Mouse (Mus musculus) right cerebral cortex, postnatal 10 days (tissue): ENCODE data around the gene Pik3ca.
A peak's percentile ranks its signal among the peaks of the same experiment; 100 is the strongest.

Source experiments
- DNase-seq, 2 experiments: peaks; one replicate each; pipeline ENCODE4 v3.0.0; 2021; ENCODE audit warnings: low spot score in 2 of 2

Pik3ca gene

DNA sequence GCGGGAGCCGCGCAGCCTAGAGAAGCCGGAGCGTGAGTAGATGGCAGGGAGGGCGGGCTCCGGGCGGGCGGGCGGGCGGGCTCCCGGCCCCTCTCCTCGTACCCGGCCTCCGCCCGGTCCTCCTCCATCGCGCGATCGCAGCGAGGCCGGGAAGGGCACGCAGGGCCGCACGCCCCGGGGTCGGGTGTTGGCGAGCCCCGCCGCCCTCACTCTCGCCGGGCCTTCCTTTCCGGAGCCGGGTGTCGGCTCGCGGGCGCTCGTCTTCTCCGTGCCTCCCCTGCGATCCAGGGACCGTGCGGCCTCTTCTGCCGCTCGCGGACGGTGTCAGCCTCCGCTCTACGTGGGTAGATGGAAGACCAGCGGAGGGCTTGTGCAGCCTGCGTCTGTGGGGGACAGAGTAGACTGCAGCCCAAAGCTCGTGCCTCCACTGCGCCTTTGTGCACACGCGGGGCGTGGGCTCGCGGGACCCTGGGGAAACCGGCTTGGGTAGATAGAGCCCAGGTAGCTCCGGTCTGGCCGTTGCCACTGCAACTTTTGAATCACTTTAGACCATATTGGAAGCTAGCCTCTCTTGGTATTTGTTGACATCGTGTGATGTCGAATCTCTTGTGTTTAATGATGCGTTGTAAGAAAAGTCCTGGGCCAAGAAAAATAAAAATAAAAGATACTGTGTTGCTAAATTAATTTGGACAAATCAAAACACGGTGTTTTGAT lies at the start of gene Pik3ca:
Gene Pik3ca (plus strand): TSS at position 211 of the 714 bp plus-strand sequence.
- peak; percentile 59 to 67 for DNase-seq

DNA sequence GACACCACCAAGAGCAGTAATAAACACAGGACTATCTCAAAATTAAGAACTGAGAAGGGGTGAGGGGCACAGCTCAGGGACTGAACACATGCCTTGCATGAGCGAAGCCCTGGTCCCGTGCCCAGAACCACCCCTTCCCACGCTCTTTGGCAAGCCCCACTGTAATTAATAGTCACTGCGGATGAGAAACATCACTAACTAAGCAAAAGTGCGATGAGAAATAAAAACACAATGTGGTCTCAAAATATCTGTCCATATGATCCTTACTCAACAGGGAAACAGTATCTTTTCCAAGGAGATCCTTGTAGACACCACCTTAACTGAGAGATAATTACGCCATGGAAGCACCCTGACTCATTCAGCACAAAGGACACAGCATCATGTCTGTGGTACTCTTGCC lies 49.6 kb upstream of the Pik3ca start:
- peak; percentile 77 to 81 for DNase-seq

DNA sequence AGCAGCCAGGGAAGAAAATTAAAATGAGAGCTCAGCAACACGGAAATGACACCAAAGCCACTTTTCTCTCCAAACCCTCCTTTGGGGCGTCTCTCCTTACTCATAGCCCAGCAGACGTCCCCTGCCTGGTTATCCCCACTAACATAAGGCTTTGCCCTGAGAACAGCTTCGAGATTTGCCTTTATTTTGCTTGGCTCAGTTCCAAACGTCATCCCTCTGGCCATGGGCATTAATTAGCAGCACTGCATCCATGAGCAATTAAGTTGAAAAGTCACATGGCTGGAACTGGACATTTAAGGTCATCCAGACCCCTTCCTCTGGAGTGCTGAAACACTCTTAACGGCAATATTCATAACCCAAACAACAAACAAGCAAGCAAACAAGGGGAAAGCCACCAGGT lies 36.2 kb upstream of the Pik3ca start:
- no peak for DNase-seq

DNA sequence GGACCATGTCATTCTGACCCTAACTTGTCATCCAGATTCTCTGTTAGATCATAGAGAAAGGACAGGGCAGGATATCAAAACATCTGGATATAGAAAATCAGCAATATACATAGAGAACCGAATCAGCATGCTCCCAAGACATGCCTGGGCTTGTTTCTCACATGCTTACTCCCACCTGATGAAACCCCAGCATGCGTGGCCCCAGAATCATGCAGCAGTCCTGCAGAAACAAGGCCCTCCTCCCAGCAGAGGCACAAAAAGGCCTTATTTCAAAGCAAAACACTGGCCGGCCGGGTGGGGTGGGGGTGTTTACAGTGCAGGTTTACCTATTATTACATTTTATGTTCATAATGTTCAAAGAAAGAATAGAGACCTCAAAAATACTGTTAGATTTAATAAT lies 33.3 kb upstream of the Pik3ca start:
- no peak for DNase-seq

DNA sequence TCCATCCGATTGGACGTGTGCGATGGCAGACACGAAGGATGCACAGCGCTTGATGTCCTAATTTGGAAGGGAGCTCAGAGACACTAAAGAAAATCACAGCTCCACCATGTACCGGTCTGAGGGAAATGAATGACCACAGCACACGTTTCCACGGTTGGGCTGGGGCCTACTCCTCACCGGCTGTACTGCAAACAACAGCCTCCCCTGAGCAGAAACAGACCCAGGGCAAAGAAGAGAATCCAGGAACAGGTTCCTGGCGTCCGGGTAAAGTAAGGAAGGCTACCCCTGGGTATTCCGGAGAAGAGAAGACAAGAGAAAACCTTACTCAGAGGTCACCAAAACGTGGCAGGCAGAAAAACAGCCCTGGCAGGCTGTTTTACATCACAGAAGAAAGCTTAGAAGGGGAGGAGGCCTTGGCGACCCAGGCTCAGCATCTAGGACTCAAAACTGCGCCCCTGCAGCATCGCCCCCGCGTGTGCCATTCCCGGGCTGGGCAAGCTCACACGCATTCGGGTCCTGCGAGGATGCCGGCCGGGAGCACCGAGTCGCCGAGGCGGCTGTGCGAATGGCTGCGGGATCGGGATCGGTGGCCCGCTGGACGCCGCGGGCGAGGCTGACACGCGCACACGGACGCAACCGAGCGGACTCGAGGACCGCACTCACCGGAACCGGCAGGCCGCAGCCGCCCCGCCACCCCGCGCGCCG lies 32.5 kb upstream of the Pik3ca start:
- peak; percentile 64 to 69 for DNase-seq

DNA sequence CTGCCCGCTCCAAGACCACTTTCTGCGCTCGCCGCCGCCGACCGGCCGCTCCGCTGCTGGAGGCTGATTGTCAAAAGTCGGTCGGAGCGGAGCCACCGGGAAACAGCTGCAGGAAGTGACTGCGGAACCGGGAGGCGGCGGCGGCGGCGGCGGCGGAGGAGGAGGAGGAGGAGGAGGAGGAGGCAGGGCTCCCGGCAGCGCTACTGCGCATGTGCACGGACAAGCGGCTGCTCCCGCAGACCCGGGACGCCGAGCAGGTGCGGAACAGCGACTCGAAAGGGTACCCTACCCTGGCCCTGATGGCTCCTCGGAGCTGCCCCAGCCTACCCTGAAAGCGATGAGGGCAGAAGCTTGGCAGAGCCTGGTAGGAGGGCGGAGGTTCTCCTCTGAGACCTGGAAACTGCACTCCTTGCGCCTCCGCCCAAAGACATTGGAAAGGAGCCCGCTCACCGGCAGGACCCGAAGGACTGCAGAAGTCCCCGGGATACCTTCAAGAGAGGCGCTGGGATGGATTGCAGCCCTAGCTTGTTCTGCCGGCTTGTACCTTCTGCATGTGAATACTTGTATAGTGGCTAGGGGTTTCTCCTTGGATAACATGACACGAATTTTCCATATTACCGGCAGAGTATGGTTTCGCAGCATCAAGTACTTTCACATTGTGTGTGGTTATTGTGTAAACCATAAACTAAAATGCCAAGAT lies 31.8 kb upstream of the Pik3ca start, which contains the start of gene Zmat3:
Gene Zmat3 (minus strand): TSS at position 469 of the 700 bp plus-strand sequence.
- peak; percentile 90 to 92 for DNase-seq

DNA sequence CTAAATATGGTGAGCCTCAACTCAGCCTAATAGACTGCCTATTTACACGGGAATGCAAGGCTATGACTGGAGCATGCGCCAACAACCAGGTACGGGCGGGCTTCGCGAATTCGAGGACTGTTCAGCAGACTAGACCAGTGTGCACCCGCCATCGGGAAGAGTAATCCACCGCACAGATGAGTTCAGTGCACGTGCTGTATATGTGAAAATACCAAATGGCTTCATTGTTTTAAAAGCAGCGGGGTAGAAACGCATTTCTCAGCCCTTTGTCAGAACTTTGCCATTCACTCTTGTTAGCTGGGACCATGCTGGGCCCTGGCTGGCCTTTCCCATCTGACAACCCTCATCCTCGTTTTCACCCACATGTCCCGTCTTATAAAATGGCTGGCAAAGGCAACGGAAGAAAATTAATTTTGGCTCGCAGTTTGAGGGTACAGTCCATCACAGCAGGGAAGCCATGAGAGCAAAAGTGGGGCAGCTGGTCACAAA lies 31.2 kb upstream of the Pik3ca start:
- peak; percentile 41 to 55 for DNase-seq

DNA sequence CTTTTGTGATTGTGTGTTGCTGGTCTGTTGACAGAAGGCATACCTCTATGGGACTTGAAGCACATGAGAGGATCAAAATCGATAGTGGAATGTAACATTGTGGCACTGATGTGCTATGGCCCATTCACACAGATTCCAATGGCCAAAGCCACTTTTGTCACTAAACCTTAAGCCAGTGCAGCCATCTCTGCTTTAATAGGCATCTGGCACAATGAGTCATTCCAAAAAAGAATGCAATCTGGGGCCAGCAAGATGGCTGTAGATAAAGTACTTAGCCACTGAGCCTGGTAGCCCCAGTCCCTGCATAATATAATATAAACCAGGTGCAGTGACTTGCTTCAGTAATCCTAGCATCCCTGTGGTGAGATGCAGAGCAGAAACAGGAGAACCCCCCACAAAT lies 30.0 kb upstream of the Pik3ca start:
- DNase-seq = no peak

DNA sequence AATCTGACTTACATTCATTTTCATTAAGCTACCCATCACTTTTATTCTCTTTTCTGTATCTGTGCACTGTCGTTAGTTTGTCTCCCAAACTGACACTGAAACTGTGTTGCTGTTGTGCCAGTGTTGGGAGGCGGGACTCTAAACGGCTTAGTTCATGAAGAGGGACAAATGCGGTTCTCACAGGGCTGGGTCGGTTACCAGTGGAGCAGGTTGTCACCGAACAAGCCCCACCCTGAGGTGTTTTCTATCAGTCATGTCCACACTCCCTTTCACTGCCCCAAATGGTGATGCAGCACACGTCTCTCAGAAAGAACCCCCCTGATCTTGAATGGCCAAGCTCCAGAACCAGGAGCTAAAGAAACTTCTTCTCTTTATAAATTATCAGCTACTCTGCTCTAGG lies 25.5 kb upstream of the Pik3ca start:
- no peak for DNase-seq

DNA sequence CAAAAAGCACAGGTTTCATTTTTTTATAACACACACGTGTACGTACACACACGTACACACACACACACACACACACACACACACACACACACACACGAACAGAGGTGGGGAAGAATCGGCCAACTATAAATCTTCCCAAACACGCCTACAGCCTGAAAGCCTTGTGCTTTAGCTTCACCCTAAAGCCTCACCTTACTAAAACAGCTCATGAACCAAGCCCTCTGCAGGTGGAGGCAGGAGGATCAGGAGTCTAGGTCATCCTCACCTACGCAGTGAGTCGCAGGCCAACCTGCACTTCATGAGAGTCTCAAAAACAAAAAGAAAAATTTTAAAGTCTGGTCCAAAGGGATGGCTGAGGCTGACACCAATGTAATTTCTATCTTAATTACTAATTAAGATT lies 25.0 kb upstream of the Pik3ca start:
- no peak for DNase-seq

DNA sequence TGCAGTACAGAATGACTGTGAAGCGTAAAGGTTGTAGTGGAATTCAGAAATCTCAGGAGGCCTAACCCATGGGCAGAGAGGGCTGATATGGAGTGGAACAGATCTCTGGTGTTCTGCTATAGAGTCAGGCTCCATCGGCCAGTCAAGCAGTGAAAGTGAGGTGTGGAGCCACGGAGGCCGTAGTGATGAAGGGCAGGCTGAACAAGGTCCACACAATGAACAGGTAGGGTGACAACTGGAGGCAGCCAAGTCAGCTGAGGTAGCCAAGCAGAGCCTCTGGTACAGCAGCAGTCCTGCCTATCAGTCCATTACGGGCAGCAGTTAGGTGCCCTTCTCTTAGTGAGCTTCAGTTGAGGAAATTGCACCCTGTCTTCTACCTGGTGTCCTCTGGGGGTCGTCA lies 24.2 kb upstream of the Pik3ca start:
- DNase-seq = no peak

DNA sequence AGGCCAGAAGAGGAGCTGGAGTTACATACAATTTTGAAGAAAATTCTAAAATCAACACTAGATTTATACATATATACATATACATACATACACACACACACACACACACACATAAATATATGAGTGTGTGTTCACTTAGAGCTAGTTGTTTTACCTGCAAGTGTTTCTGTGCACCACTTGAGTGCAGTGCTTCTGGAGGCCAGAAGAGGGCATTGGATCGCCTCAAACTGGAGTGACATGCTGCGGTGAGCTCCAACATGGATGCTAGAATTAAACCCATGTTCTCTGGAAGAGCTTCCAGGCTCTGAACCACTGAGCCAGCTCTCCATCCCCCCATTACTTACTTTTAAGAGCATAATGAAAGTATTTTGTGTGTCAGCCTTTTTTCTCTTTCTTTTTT lies 17.6 kb upstream of the Pik3ca start:
- no peak for DNase-seq

DNA sequence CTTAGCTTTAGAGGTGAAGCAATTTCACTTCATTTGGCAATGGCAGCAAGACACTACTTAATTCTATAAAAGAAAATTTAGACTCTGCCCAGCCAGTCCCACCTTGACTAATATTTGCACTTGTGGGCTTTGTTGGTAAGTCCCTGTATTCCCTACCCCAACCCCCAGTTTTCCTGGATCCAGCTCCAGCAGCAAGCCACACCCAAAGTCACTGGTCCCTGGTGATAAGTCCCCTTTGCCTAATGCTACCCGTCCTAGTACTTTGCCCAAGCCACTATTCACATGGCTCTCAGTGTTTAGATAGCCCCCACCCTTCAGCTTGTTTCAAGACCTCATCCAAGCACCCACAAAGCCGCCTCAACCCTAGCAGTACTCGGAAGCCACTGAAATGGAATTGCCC lies 15.9 kb upstream of the Pik3ca start:
- no peak for DNase-seq

DNA sequence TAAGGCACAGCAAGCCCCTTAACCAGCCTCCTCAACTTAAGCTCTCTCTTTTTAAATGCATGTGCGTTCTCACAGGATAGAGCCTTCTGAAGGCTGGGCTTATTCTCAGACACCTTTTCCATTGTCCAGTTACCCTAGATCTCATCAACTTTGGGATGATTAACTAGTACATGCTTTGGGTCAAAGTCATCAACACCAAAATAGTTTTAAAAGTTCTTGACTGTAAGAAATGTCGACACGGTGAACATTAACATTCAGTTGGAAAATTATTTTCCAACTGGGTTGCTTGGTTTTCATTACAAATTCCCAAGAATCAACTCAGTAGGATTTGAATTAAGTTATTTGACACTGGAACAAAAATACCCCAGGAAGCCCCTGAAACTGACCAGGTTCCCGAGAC lies 4.6 kb upstream of the Pik3ca start:
- DNase-seq = no peak

DNA sequence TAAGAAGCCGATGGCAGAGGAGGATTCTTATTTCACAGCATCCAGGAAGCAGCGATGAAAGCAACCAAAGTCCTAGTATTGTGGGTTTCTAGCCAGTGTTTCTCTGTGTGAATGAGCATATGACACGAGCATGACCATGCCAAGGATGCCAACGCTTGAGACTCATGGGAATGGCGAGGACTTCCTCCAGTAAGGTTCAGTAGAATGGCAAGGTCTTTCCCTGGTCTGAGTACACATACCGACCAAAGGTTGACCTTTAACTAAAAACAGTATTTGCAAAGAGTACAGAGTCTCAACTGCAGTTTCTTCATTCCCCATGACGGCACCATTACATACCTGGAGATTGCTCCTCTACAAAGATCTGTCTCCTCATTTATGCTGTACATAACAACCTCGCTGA lies 3.5 kb upstream of the Pik3ca start:
- no peak for DNase-seq

DNA sequence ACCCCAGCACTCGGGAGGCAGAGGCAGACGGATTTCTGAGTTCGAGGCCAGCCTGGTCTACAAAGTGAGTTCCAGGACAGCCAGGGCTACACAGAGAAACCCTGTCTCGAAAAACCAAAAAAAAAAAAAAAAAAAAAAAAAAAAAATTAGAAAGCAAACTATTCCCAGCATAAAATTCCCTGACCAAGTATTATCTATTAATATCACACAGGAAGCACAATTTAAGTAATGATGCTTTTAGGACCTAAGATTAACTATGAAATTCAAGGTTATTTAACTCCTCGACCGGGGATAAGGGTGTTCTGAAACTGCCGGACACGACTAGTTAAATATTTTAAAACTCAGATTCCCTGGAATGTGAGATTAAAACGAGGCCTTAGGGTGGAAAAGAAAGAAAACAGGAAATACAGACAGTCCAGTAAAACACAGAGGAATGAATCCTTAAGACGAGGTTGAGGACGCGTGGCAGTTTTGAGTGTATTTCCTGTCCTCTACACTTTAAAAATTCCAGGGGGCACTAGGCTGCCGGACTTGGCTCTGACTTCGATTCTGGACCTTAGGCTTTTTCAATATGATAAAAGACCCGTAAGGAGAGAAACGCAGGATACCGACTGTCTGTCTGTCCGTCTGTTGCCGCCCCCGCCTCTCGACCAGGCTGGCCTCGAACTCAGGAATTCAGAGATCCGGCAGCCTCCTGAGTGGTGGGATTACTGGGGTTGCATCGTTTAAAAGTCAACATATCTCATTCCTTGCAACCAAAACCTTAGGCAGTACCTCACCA lies 1.5 kb upstream of the Pik3ca start:
- DNase-seq = peak; percentile 48 to 51

DNA sequence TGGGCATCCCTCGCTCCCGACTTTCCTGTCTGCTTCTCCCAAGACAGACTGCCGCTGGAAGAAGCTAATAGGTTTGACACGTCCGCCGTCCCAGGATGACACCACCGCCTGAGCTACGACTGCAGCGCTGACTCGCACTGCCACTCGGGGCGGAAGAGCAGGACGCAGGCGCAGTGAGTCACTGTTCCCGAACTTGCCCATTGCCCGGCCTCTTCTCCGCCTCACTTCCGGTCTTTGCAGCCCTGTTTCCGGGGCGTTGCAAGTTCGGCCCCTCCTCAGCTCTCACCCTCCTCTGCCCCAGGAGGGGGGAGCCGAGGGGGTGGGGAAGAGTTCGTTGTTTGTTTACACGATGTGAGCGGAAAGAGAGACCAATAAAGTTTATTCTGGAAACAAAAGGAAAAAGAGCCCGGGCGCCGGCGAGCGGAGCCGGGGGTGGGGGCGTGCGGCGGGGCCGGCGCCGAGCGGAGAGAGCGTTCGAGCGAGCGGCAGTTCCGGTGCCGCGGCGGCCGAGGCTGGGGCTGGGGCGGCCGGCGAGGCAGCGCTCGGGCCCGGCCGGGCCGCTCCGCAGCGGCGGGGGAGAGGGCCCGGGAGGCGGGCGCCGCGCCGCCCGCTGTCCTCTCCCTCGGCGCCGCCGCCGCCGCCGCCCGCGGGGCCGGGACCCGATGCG lies 544 bp upstream of the Pik3ca start:
- DNase-seq = peak; percentile 98

DNA sequence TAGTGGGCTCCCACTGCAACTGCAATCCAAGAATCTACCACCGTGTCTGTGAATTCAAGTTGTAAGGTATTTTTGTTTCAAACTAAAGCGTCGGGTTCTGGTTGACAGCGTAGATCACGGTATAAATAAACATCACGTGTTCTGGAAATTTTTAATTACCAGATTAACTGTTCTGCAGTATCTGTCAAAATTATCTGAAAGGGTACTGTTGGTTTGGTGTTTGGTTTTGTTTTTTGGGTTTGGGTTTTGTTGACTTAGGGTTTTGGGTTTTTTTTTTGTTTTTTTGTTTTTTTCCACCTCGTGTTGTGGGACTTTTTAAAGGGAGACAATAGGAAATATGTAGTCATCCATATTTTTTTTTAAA lies 686 bp downstream of the Pik3ca start:
- no peak for DNase-seq

DNA sequence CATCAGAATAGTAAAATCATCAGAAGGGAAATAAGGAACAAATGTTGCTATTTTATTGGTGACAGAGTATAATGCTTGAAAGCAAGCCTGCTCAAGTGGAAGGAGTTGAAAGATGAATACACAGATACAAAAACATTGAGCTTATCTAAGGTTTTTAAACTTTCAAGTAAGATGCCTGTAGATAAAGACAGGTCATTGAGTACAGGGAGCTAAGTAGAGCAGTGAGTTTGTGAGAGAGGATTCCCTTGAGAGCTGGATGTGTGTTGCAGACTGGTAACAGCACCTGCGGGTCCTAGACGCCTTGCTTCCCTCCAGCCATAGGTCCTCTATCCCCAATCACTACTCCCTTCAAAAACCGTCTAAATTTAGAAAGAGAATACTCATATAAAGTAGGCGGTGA lies 1.2 kb downstream of the Pik3ca start:
- no peak for DNase-seq

DNA sequence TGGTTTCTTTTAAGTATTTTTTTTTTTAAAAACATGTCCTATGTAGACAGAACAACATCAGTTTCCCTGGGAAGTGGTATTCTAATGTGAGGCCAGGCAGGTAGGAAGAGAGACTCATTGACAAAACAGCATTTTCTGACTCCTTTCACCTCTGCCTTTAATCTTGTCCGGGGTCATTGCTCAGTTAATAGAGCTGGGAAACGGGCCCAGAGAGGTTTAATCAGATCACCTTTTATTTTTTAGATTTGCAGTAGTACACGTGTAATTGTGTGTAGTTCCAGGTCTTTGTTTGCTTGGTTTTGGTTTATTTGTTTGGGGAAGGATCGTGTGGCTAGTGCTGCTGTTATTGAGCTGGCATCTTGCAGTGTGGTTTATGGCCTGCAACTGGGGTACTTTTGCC lies 1.9 kb downstream of the Pik3ca start:
- no peak for DNase-seq

DNA sequence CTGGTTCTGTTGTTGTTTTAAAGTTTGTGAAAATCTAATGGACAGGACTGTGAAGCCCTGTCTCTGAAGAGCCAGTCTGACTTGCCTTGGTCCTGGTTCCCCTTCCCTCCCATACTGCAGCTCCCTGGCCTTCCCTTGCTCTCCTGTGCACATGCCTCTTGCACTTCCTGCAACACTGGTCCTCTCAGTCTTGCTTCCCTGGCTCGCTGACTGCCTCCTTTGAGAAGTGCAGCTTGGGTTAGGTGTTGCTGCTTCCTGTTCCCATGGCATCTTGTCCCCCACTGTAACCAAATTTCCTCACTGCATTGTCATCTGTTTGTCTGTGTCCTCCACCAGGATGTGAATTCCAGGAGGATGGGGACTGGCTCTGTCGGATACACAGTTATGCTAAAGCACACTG lies 2.5 kb downstream of the Pik3ca start:
- no peak for DNase-seq
